Mouse (Mus musculus) kidney, postnatal 0 days (tissue): ENCODE measurements around the gene Agrn. TPM values are rescaled to one million over a fixed set of nuclear protein-coding genes. Genes with fewer than 3 reads are reported as not detected.
A peak's percentile ranks its signal among the peaks of the same experiment; 100 is the strongest.

Experiments used
- ATAC-seq: fragments of 200-750 bp; cut with Nextera tagmentation; replicated peaks from 2 replicates; pipeline ENCODE4 v1.8.0; 2017; ENCODE audit warnings: low read depth, moderate number of reproducible peaks, moderate TSS enrichment, moderate library complexity; ENCODE audit not compliant: low FRiP score
- DNase-seq: peaks from one replicate; pipeline ENCODE4 v3.0.0-alpha.2; 2016; ENCODE audit warnings: low spot score
- H3K27ac ChIP-seq: fragments of 300-500 bp; sonication (generic); 2 replicates; pipeline ENCODE4 v1.5.1; 2014; ENCODE audit warnings: mild to moderate bottlenecking
- H3K27me3 ChIP-seq: fragments of 300-500 bp; sonication (generic); 2 replicates; pipeline ENCODE4 v1.6.1; 2014; ENCODE audit warnings: low read length, mixed read lengths; ENCODE audit not compliant: insufficient read depth
- H3K36me3 ChIP-seq: fragments of 300-500 bp; sonication (generic); 2 replicates; pipeline ENCODE4 v1.6.1; 2014; ENCODE audit warnings: low read length, mixed read lengths; ENCODE audit not compliant: insufficient read depth
- H3K4me1 ChIP-seq: fragments of 300-500 bp; sonication (generic); replicated peaks from 2 replicates; pipeline ENCODE4 v1.6.1; 2014; ENCODE audit warnings: antibody characterized with exemption, low read length, mixed read lengths; ENCODE audit not compliant: insufficient read depth
- H3K4me2 ChIP-seq: fragments of 300-500 bp; sonication (generic); 2 replicates; pipeline ENCODE4 v1.6.1; 2014; ENCODE audit warnings: mild to moderate bottlenecking, low read length, moderate library complexity, mixed read lengths
- H3K4me3 ChIP-seq: fragments of 300-500 bp; sonication (generic); replicated peaks from 2 replicates; pipeline ENCODE4 v1.5.1; 2014; ENCODE audit warnings: low read depth, low read length
- H3K9ac ChIP-seq: fragments of 300-500 bp; sonication (generic); 2 replicates; pipeline ENCODE4 v1.6.1; 2014; ENCODE audit warnings: low read depth, low read length
- H3K9me3 ChIP-seq: fragments of 300-500 bp; sonication (generic); replicated peaks from 2 replicates; pipeline ENCODE4 v1.6.1; 2016; ENCODE audit warnings: low read length, inconsistent platforms, mixed read lengths
- CTCF ChIP-seq: IDR thresholded peaks from 2 replicates; pipeline ENCODE4 v1.5.1; 2016; ENCODE audit warnings: antibody characterized with exemption, low read depth, mild to moderate bottlenecking, moderate library complexity
- WGBS: fragments of 180-500 bp; shearing (Covaris S2); extraction: QIAGEN DNeasy Blood & Tissue Kit; methylation state at CpG from one replicate; pipeline ENCODE4 v1.1.7; 2014; 5-methylcytosine and 5-hydroxymethylcytosine counted together
- polyA plus RNA-seq: library from polyadenylated mRNA; unstranded; fragments of >200 nt; fragmentation: Nextera tagmentation; extraction: Ambion mirVana; gene quantifications from 2 replicates; pipeline ENCODE4 v1.2.1, GENCODE M21; 2015

Gene Agrn
- polyA plus RNA-seq, 1 experiment from 2014 or later = 76.5 TPM

DNA sequence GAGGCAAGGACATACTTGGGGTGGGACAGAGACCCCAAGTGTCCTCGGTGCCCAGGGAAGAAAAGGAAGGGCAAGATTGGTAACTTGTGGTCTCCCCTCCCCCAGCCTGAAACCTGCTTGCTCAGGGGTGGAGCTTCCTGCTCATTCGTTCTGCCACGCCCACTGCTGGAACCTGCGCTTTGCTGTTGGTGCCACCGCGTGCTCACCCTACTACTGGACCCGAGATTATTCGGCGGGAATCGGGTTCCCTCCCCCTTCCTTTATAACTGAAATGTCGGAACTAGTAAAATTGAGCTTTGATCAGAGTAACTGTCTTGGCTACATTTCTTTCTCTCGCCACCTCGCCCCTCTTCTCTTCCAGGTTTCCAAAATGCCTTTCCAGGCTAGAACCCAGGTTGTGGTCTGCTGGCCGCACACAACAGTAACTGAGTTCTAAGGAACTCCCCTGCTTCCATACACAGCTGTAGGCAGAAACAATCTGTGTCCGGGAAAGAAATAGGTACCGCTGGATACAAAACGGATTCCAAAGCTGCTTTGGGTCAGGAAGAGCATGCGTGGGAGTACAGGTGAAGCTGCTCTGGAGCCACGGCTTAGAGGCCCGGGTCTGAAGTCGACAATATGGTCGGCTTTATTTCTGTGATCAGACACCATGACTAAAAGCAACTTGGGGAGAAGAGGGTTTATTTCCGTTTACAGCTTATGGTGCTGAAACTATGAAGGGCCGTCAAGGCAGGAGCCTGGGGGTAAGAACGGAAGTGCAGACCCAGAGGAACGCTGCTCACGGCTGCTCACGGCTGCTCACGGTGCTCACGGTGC, 60.8 kb downstream of the Agrn start:
- Histone ChIP-seq H3K27ac (no peak overlapping the region), H3K4me3 (no peak overlapping the region), H3K4me2 (no peak overlapping the region), H3K9ac (no peak overlapping the region), H3K36me3 (no peaks in the 10 kb centered on the region), H3K4me1 (peaks cover 3% of the 10 kb centered on the region; the same call in 1 of the 2 replicates), H3K27me3 (no peaks in the 10 kb centered on the region), H3K9me3 (no peaks in the 10 kb centered on the region)
- WGBS = 82% methylated on average over 30 of the region's 30 CpGs
- no peak for TF ChIP-seq CTCF
- no peak for DNase-seq
- no peak for ATAC-seq

DNA sequence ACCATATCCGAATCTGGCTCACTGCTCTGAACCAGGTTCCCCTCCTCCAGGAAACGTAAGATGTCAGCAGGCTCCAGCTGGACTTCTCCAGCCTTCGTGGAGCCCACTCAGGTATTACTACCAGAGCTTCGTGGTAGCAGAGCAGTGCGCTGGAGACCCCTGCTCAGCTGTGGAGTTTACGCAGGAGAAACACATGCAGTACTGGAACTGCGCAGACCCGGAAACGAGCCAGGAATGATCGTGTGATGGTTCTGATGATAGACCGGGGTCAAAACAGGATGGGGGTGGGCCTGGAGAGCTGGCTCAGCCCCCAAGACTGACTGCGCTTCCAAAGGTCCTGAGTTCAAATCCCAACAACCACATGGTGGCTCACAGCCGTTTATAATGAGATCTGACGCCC, 61.5 kb downstream of the Agrn start:
- DNase-seq (no peak), ATAC-seq (no peak)
- WGBS = 89% methylated on average over 14 of the region's 14 CpGs
- Histone ChIP-seq H3K27ac (no peak overlapping the region), H3K9ac (no peak overlapping the region), H3K9me3 (no peaks in the 10 kb centered on the region), H3K4me2 (no peak overlapping the region), H3K27me3 (no peaks in the 10 kb centered on the region), H3K36me3 (no peaks in the 10 kb centered on the region), H3K4me1 (peaks cover 3% of the 10 kb centered on the region; the same call in 1 of the 2 replicates), H3K4me3 (no peak overlapping the region)
- no peak for TF ChIP-seq CTCF

- ATAC-seq (no peak), DNase-seq (no peak)
- no peaks in the 10 kb centered on the region for H3K36me3 ChIP-seq
- 87% methylated on average over 13 of the region's 13 CpGs for whole genome bisulfite sequencing
- H3K4me1 ChIP-seq = peaks cover 3% of the 10 kb centered on the region; the same call in 1 of the 2 replicates
- no peak for TF ChIP-seq CTCF
- no peak overlapping the region for H3K9ac ChIP-seq
- no peak overlapping the region for H3K4me3 ChIP-seq
- no peaks in the 10 kb centered on the region for H3K9me3 ChIP-seq
- no peaks in the 10 kb centered on the region for H3K27me3 ChIP-seq
- H3K27ac ChIP-seq = no peak overlapping the region
- H3K4me2 ChIP-seq = no peak overlapping the region
Observed at GRCm38 (mm10) chr4:156135112-156135511, 62.2 kb downstream of the Agrn start.

- H3K4me2 ChIP-seq = no peak overlapping the region
- peaks cover 3% of the 10 kb centered on the region; the same call in 1 of the 2 replicates for H3K4me1 ChIP-seq
- H3K36me3 ChIP-seq = no peaks in the 10 kb centered on the region
- H3K9me3 ChIP-seq = no peaks in the 10 kb centered on the region
- no peak for DNase-seq
- 0 out of 2 replicates have a peak overlapping the region, but pooled peaks have one; percentile 34 for H3K27ac ChIP-seq
- TF ChIP-seq CTCF = no peak
- 78% methylated on average over 12 of the region's 12 CpGs for WGBS
- no peak for ATAC-seq
- H3K9ac ChIP-seq = no peak overlapping the region
- H3K27me3 ChIP-seq = no peaks in the 10 kb centered on the region
- no peak overlapping the region for H3K4me3 ChIP-seq
Observed at GRCm38 (mm10) chr4:156133943-156134605, 63.2 kb downstream of the Agrn start.

DNA sequence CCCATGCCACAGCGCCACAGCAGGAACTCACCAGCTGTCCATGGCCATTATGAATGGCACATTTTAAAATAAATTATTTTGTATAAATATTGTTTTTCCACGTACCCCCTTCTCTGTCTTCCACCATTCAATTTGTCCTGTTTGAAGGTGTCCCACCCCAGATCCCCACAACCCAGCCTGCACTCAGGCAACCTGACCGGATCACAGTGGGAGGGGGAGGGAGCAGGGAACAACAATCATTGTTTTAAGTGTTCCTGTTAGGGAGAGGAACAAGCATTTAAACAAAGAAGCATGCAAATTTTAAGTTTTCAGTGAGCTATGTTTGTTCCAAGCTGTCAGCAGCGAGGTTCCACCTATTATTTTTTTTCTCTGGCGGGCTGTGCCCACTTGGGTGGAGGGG, 64.0 kb downstream of the Agrn start:
- Histone ChIP-seq H3K4me3 (no peak overlapping the region), H3K9me3 (no peaks in the 10 kb centered on the region), H3K9ac (no peak overlapping the region), H3K36me3 (no peaks in the 10 kb centered on the region), H3K4me2 (no peak overlapping the region), H3K27ac (0 out of 2 replicates have a peak overlapping the region, but pooled peaks have one; percentile 34), H3K27me3 (no peaks in the 10 kb centered on the region), H3K4me1 (peaks cover 3% of the 10 kb centered on the region; the same call in 1 of the 2 replicates)
- no peak for DNase-seq
- ATAC-seq = no peak
- TF ChIP-seq CTCF = no peak
- WGBS = 68% methylated on average over 5 of the region's 5 CpGs

DNA sequence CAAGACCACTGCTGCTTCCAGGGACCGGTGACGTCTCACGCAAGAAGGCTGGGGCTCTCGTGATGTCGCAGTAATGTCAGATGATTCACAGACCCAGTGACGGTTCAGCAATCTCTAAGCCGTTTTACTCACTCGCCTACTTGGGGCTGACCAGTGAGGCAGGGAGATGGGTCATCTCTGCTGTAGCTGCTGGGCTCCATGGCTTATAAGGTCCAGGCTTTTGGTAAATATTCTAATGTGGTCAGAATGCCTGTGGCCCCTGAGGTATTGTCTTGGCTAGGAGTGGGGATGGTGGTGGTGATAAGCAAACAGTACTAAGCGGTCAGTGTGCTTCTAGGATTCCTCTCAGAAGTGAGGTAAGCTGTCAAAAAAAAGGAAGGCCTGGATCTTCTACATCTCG, 66.3 kb downstream of the Agrn start:
- Histone ChIP-seq H3K4me3 (no peak overlapping the region), H3K4me2 (no peak overlapping the region), H3K9ac (no peak overlapping the region), H3K27me3 (no peaks in the 10 kb centered on the region), H3K4me1 (peaks cover 3% of the 10 kb centered on the region; the same call in 1 of the 2 replicates), H3K9me3 (no peaks in the 10 kb centered on the region), H3K27ac (no peak overlapping the region), H3K36me3 (no peaks in the 10 kb centered on the region; the same call in 1 of the 2 replicates)
- no peak for TF ChIP-seq CTCF
- 54% methylated on average over 10 of the region's 10 CpGs for WGBS
- DNase-seq = no peak
- ATAC-seq = 0 out of 2 replicates have a peak, but pooled peaks have one; percentile 16
